Mouse (Mus musculus): ENCODE measurements at regions not wholly inside any gene's neighbourhood (a gene's known extent, or its start where the extent isn't known, plus 50 kb on each side); places are given as distances from the start of the nearest gene placed in this dataset.

GRCm38 (mm10) chr14:64539436-64539835 lies 435.4 kb downstream of the Prss52 start:
- peak; percentile 23; the same call in 1 of the 2 replicates for TF ChIP-seq CTCF (IDR thresholded peaks at IDR 0.05; ENCODE audit: low read depth)
- no peak for TF ChIP-seq EP300 (IDR thresholded peaks at IDR 0.05; ENCODE audit: low read depth)
